19 mouse cellular contexts compared by ENCODE assay signal in the genomic region with DNA sequence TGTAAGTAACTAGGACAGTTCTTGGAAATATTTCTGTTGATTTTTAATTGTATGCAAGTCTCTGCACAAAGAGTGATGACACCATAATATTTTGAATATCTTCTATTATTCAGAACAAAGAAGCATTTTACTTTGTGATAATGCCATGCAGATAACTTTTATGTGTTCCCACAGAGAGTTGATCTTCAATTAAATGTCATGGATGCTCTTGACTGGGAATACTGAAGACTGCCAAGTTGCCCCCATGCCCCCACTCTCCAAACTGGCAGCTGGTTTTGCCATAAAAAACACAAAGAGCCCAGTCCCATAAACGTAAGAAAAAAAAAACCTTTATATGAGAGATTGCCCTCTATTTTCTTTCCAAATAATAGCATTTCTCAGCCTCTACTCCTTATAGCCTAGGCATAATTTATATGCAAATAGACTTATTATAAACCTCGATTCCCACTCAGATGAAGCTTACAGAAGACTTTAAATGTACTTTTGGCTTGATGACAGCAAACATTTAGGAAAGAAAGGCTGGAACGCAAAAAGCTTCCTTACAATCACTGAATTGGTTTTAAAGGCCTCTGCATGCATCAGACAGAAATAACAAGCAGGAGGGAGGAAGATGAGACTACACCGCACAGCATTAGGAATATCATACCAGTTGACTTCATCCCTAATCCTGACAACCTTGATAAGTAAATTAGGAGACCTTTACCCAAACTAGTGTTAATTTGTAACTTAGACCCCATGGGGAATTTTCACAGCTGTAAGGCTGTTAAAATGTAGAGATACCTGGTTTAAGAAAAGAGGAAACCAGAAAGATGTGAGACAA.
A peak's percentile ranks its signal among the peaks of the same experiment; 100 is the strongest.
DNase-seq lines count a peak whose midpoint lies in the region; ATAC-seq lines count a peak whose summit lies in the region.
"Had no signal": no experiment of that assay in that cellular context is flagged by ENCODE, and none has a peak within 500 bp of the region (broad histone marks: within the 10 kb centered on the region; RNA-seq: fewer than 3 reads in every experiment).

No protein-coding gene starts in this region.

- H3K27ac ChIP-seq in forebrain, embryonic 13.5 days, result peak overlapping the region; percentile 51
- H3K27ac ChIP-seq in forebrain, embryonic 10.5 days, result no peak overlapping the region
- no peak overlapping the region for H3K27ac ChIP-seq in midbrain, embryonic 12.5 days (replicated peaks)
- no peak overlapping the region for H3K27ac ChIP-seq in midbrain, embryonic 11.5 days (ENCODE audit: low read depth, low read length)
- no peak overlapping the region; the same call in 1 of the 2 replicates for H3K27ac ChIP-seq in forebrain, embryonic 16.5 days (ENCODE audit: low read length)
- H3K27ac ChIP-seq: embryonic facial prominence, embryonic 10.5 days; heart, embryonic 10.5 days; hindbrain, embryonic 12.5 days; intestine, embryonic 15.5 days had no signal

- H3K9ac ChIP-seq in forebrain, embryonic 13.5 days, result no peak overlapping the region
- H3K9ac ChIP-seq in midbrain, embryonic 12.5 days (replicated peaks), result no peak overlapping the region
- H3K9ac ChIP-seq in midbrain, embryonic 11.5 days (ENCODE audit: low read length), result no peak overlapping the region
- H3K9ac ChIP-seq in forebrain, embryonic 16.5 days (replicated peaks; ENCODE audit: low read depth, low read length), result no peak overlapping the region
- H3K9ac ChIP-seq: hindbrain, embryonic 12.5 days; intestine, embryonic 15.5 days had no signal

- H3K4me2 ChIP-seq in forebrain, embryonic 13.5 days, result no peak overlapping the region
- no peak overlapping the region for H3K4me2 ChIP-seq in midbrain, embryonic 12.5 days (replicated peaks)
- no peak overlapping the region for H3K4me2 ChIP-seq in midbrain, embryonic 11.5 days
- H3K4me2 ChIP-seq in forebrain, embryonic 16.5 days (ENCODE audit: low read length), result no peak overlapping the region
- H3K4me2 ChIP-seq: hindbrain, embryonic 12.5 days; intestine, embryonic 15.5 days had no signal

- ATAC-seq in forebrain, embryonic 13.5 days, result peak; percentile 74
- ATAC-seq in midbrain, embryonic 12.5 days (ENCODE audit: low FRiP score, low read depth), result 0 out of 2 replicates have a peak, but pooled peaks have one; percentile 27
- ATAC-seq in midbrain, embryonic 11.5 days (ENCODE audit: low FRiP score), result no peak
- peak; percentile 75 for ATAC-seq in forebrain, embryonic 16.5 days
- ATAC-seq in erythroid progenitor cell, adult 5-6 weeks (replicated peaks; ENCODE audit: low FRiP score, poor library complexity, severe bottlenecking), result no peak
- ATAC-seq: intestine, embryonic 15.5 days had no signal

- no peaks in the 10 kb centered on the region for H3K27me3 ChIP-seq in forebrain, embryonic 13.5 days
- no peaks in the 10 kb centered on the region for H3K27me3 ChIP-seq in forebrain, embryonic 10.5 days (ENCODE audit: poor library complexity, severe bottlenecking)
- no peaks in the 10 kb centered on the region for H3K27me3 ChIP-seq in midbrain, embryonic 12.5 days
- no peaks in the 10 kb centered on the region for H3K27me3 ChIP-seq in midbrain, embryonic 11.5 days (ENCODE audit: control insufficient read depth, insufficient read depth, low read length)
- no peaks in the 10 kb centered on the region for H3K27me3 ChIP-seq in forebrain, embryonic 16.5 days (replicated peaks; ENCODE audit: control insufficient read depth, insufficient read depth, low read length)
- H3K27me3 ChIP-seq: hindbrain, embryonic 12.5 days; intestine, embryonic 15.5 days had no signal

- no peak for DNase-seq in forebrain, embryonic 10.5 days (ENCODE audit: extremely low spot score, low spot score)
- no peak for DNase-seq in midbrain, embryonic 11.5 days (ENCODE audit: low spot score, missing footprints)
- peak; percentile 15 for DNase-seq in brain, adult 2 months (ENCODE audit: low read depth, low spot score)
- DNase-seq: adrenal gland, postnatal 10 days; cerebellum, adult 18-20 months; cerebellum, adult 9-11 months; cerebellum, postnatal 36 days; gastrocnemius, postnatal 10 days; heart, adult 18-20 months; heart, postnatal 10 days; heart, postnatal 4 days had no signal

- WGBS in forebrain, embryonic 13.5 days, result 12% methylated on average over 4 of the region's 4 CpGs
- WGBS in forebrain, embryonic 10.5 days, result 81% methylated on average over 4 of the region's 4 CpGs
- WGBS in midbrain, embryonic 12.5 days, result 40% methylated on average over 4 of the region's 4 CpGs
- 65% methylated on average over 4 of the region's 4 CpGs for WGBS in midbrain, embryonic 11.5 days
- WGBS in forebrain, embryonic 16.5 days, result 7% methylated on average over 4 of the region's 4 CpGs

- no peaks in the 10 kb centered on the region for H3K36me3 ChIP-seq in forebrain, embryonic 13.5 days (ENCODE audit: poor library complexity, severe bottlenecking)
- H3K36me3 ChIP-seq in forebrain, embryonic 10.5 days (replicated peaks), result no peaks in the 10 kb centered on the region
- no peaks in the 10 kb centered on the region for H3K36me3 ChIP-seq in midbrain, embryonic 12.5 days
- no peaks in the 10 kb centered on the region for H3K36me3 ChIP-seq in midbrain, embryonic 11.5 days (ENCODE audit: control insufficient read depth, insufficient read depth, low read length)
- no peaks in the 10 kb centered on the region for H3K36me3 ChIP-seq in forebrain, embryonic 16.5 days (ENCODE audit: control insufficient read depth, insufficient read depth)
- H3K36me3 ChIP-seq: embryonic facial prominence, embryonic 10.5 days; heart, embryonic 10.5 days; hindbrain, embryonic 12.5 days; intestine, embryonic 15.5 days had no signal

- peaks cover 11% of the 10 kb centered on the region for H3K4me1 ChIP-seq in forebrain, embryonic 13.5 days
- no peaks in the 10 kb centered on the region for H3K4me1 ChIP-seq in forebrain, embryonic 10.5 days
- H3K4me1 ChIP-seq in midbrain, embryonic 12.5 days, result no peaks in the 10 kb centered on the region; the same call in 1 of the 2 replicates
- H3K4me1 ChIP-seq in midbrain, embryonic 11.5 days (ENCODE audit: control insufficient read depth, insufficient read depth, low read length), result no peaks in the 10 kb centered on the region
- peaks cover 8% of the 10 kb centered on the region; the same call in 1 of the 2 replicates for H3K4me1 ChIP-seq in forebrain, embryonic 16.5 days (replicated peaks; ENCODE audit: control insufficient read depth, insufficient read depth, low read length)
- H3K4me1 ChIP-seq: embryonic facial prominence, embryonic 10.5 days; heart, embryonic 10.5 days; hindbrain, embryonic 12.5 days; intestine, embryonic 15.5 days had no signal

- no peaks in the 10 kb centered on the region for H3K9me3 ChIP-seq in forebrain, embryonic 13.5 days (replicated peaks)
- no peaks in the 10 kb centered on the region for H3K9me3 ChIP-seq in forebrain, embryonic 10.5 days
- H3K9me3 ChIP-seq in midbrain, embryonic 12.5 days, result 0 out of 2 replicates have a peak, but pooled peaks cover 5% of the 10 kb centered on the region
- no peaks in the 10 kb centered on the region for H3K9me3 ChIP-seq in midbrain, embryonic 11.5 days (ENCODE audit: control insufficient read depth, low read length)
- H3K9me3 ChIP-seq in forebrain, embryonic 16.5 days (ENCODE audit: control insufficient read depth, low read length), result no peaks in the 10 kb centered on the region
- H3K9me3 ChIP-seq: embryonic facial prominence, embryonic 10.5 days; heart, embryonic 10.5 days; hindbrain, embryonic 12.5 days; intestine, embryonic 15.5 days had no signal

- H3K4me3 ChIP-seq in forebrain, embryonic 13.5 days, result no peak overlapping the region
- no peak overlapping the region for H3K4me3 ChIP-seq in forebrain, embryonic 10.5 days
- H3K4me3 ChIP-seq in midbrain, embryonic 12.5 days, result no peak overlapping the region
- no peak overlapping the region for H3K4me3 ChIP-seq in midbrain, embryonic 11.5 days (ENCODE audit: low read depth, low read length)
- no peak overlapping the region for H3K4me3 ChIP-seq in forebrain, embryonic 16.5 days (replicated peaks; ENCODE audit: low read length)
- H3K4me3 ChIP-seq: embryonic facial prominence, embryonic 10.5 days; heart, embryonic 10.5 days; hindbrain, embryonic 12.5 days; intestine, embryonic 15.5 days had no signal

Comparison
In these comparisons a context has a peak if more than half of its experiments do, and no peak if none do; other contexts are left out.
1. ATAC-seq: peak in forebrain, embryonic 13.5 days (single experiment), midbrain, embryonic 12.5 days (single experiment) and forebrain, embryonic 16.5 days (single experiment); none in midbrain, embryonic 11.5 days (single experiment) and erythroid progenitor cell, adult 5-6 weeks (single experiment).